ENCODE assay signal across 16 mouse cellular contexts in the genomic region with DNA sequence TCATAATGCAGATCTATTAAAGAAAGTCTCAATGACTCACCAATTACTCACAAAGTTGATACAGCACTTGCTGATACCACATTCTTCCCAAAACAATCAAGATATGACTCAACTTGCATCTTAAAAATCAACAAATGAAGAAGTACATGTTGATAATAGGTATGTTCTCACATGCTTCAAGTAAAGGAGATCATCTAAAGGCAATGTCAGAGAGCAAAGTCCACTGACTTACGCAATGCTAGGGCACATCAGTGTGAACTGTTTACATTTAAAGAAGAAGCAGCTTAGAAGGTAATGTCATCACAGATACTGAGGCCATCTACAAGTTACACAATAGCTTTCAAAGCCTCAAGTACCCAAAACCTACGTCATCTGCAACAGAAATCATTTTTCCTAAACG. TPM values are rescaled to one million over a fixed set of nuclear protein-coding genes. Genes with fewer than 3 reads are reported as not detected.
DNase-seq lines count a peak whose midpoint lies in the region; ATAC-seq and TF ChIP-seq lines count a peak whose summit lies in the region.
"Had no signal": no experiment of that assay in that cellular context is flagged by ENCODE, and none has a peak within 500 bp of the region (broad histone marks: within the 10 kb centered on the region; RNA-seq: fewer than 3 reads in every experiment).

No protein-coding gene starts in this region.

- H3K27ac ChIP-seq in liver, embryonic 14.5 days = no peak overlapping the region
- H3K27ac ChIP-seq in liver, embryonic 11.5 days (ENCODE audit: low read depth, low read length) = no peak overlapping the region
- H3K27ac ChIP-seq in CH12.LX (ENCODE audit: insufficient read depth, low read depth) = peak overlapping the region; percentile 76
- H3K27ac ChIP-seq in intestine, embryonic 16.5 days (ENCODE audit: low read length) = no peak overlapping the region
- peak overlapping the region; percentile 22; the same call in 1 of the 2 replicates for H3K27ac ChIP-seq in small intestine, adult 2 months (ENCODE audit: insufficient read depth, low read depth, low read length)
- H3K27ac ChIP-seq in heart, adult 2 months = no peak overlapping the region
- H3K27ac ChIP-seq: forebrain, embryonic 13.5 days; limb, embryonic 13.5 days; macrophage had no signal

- in situ Hi-C loops in CH12.LX (cut with MboI; ENCODE audit: low pct_ligation_motif_present, low pct_unique_long_range_greater_than_20kb, low sequenced_read_pairs) = loop anchor here (10.0 kb wide), 2 partner anchors 184 to 266 kb away; no protein-coding TSS in a partner anchor

- no peak for ATAC-seq in liver, embryonic 14.5 days (ENCODE audit: insufficient read depth)
- no peak for ATAC-seq in liver, embryonic 11.5 days (replicated peaks; ENCODE audit: low FRiP score)
- peak; percentile 88 for ATAC-seq in intestine, embryonic 16.5 days
- ATAC-seq: forebrain, embryonic 13.5 days; midbrain, embryonic 16.5 days had no signal

- TF ChIP-seq RAD21 in CH12.LX (IDR thresholded peaks at IDR 0.05; ENCODE audit: low read depth, low read length) = no peak

- H3K4me3 ChIP-seq in liver, embryonic 14.5 days (ENCODE audit: insufficient read depth in 1 of 2, low read depth in 2 of 2, low read length in 2 of 2) = no peak overlapping the region
- H3K4me3 ChIP-seq in liver, embryonic 11.5 days (ENCODE audit: low read depth, low read length) = no peak overlapping the region
- H3K4me3 ChIP-seq in CH12.LX (replicated peaks in 1 of 3; ENCODE audit: low read depth in 2 of 3, low read length in 2 of 3, poor library complexity in 1 of 3) = peak overlapping the region in 1 of 3 experiments; percentile 24
- no peak overlapping the region for H3K4me3 ChIP-seq in intestine, embryonic 16.5 days (ENCODE audit: low read length)
- no peak overlapping the region for H3K4me3 ChIP-seq in small intestine, adult 2 months (ENCODE audit: low read depth, low read length)
- no peak overlapping the region for H3K4me3 ChIP-seq in heart, adult 2 months
- H3K4me3 ChIP-seq: forebrain, embryonic 13.5 days; limb, embryonic 13.5 days had no signal

- no peak overlapping the region for H3K9ac ChIP-seq in liver, embryonic 14.5 days (replicated peaks)
- no peak overlapping the region for H3K9ac ChIP-seq in liver, embryonic 11.5 days (ENCODE audit: low read depth, low read length)
- peak overlapping the region; percentile 44; the same call in 1 of the 2 replicates for H3K9ac ChIP-seq in CH12.LX (ENCODE audit: insufficient read depth, low read depth)
- no peak overlapping the region for H3K9ac ChIP-seq in intestine, embryonic 16.5 days (ENCODE audit: low read depth, low read length)
- no peak overlapping the region for H3K9ac ChIP-seq in heart, adult 2 months (ENCODE audit: low read depth, low read length)
- H3K9ac ChIP-seq: forebrain, embryonic 13.5 days; limb, embryonic 13.5 days had no signal

- TF ChIP-seq CTCF in liver, embryonic 14.5 days (IDR thresholded peaks at IDR 0.05; ENCODE audit: low read depth) = no peak
- TF ChIP-seq CTCF in CH12.LX (conservative IDR thresholded peaks at IDR 0.05 in 1 of 2, IDR thresholded peaks at IDR 0.05 in 1 of 2; ENCODE audit: low read depth in 2 of 2, low read length in 2 of 2) = no peak
- TF ChIP-seq CTCF in small intestine, adult 2 months (IDR thresholded peaks at IDR 0.05; ENCODE audit: extremely low read depth, insufficient read length, insufficient replicate concordance, low read depth, low read length) = no peak
- no peak for TF ChIP-seq CTCF in heart, adult 2 months (IDR thresholded peaks at IDR 0.05)

- no peaks in the 10 kb centered on the region for H3K27me3 ChIP-seq in liver, embryonic 14.5 days (ENCODE audit: control insufficient read depth, insufficient read depth, low read length)
- H3K27me3 ChIP-seq in liver, embryonic 11.5 days (replicated peaks; ENCODE audit: control insufficient read depth, insufficient read depth, low read length) = no peaks in the 10 kb centered on the region
- H3K27me3 ChIP-seq in CH12.LX (replicated peaks) = no peaks in the 10 kb centered on the region
- no peaks in the 10 kb centered on the region for H3K27me3 ChIP-seq in intestine, embryonic 16.5 days (replicated peaks; ENCODE audit: control insufficient read depth, insufficient read depth, low read length)
- H3K27me3 ChIP-seq in small intestine, adult 2 months (ENCODE audit: control insufficient read depth, insufficient read depth, low read length) = no peaks in the 10 kb centered on the region
- no peaks in the 10 kb centered on the region for H3K27me3 ChIP-seq in heart, adult 2 months (ENCODE audit: control insufficient read depth, insufficient read depth, low read length)
- H3K27me3 ChIP-seq: forebrain, embryonic 13.5 days; limb, embryonic 13.5 days had no signal

- peaks cover 4 to 6% of the 10 kb centered on the region in 2 experiments for H3K4me1 ChIP-seq in liver, embryonic 14.5 days (replicated peaks; ENCODE audit: control insufficient read depth in 2 of 2, insufficient read depth in 2 of 2, low read length in 1 of 2)
- H3K4me1 ChIP-seq in liver, embryonic 11.5 days (replicated peaks; ENCODE audit: control insufficient read depth, insufficient read depth, low read length) = peaks cover 2% of the 10 kb centered on the region
- peaks cover 5 to 34% of the 10 kb centered on the region in 2 experiments; a peak in 3 of 4 replicates for H3K4me1 ChIP-seq in CH12.LX (ENCODE audit: control insufficient read depth in 1 of 2, insufficient read depth in 2 of 2)
- no peaks in the 10 kb centered on the region for H3K4me1 ChIP-seq in intestine, embryonic 16.5 days (ENCODE audit: control insufficient read depth, insufficient read depth, low read length)
- no peaks in the 10 kb centered on the region for H3K4me1 ChIP-seq in small intestine, adult 2 months (ENCODE audit: control insufficient read depth, insufficient read depth, insufficient read length, low read length)
- H3K4me1 ChIP-seq in heart, adult 2 months (ENCODE audit: control insufficient read depth, insufficient read depth, low read length) = peaks cover 8% of the 10 kb centered on the region
- H3K4me1 ChIP-seq: limb, embryonic 13.5 days had no signal

- no peaks in the 10 kb centered on the region for H3K9me3 ChIP-seq in liver, embryonic 14.5 days (ENCODE audit: control insufficient read depth, low read length)
- no peaks in the 10 kb centered on the region for H3K9me3 ChIP-seq in liver, embryonic 11.5 days (ENCODE audit: control insufficient read depth, low read length)
- H3K9me3 ChIP-seq in CH12.LX (replicated peaks; ENCODE audit: low read length) = no peaks in the 10 kb centered on the region
- no peaks in the 10 kb centered on the region for H3K9me3 ChIP-seq in intestine, embryonic 16.5 days (ENCODE audit: control insufficient read depth, low read length)
- H3K9me3 ChIP-seq: forebrain, embryonic 13.5 days; limb, embryonic 13.5 days had no signal

- no peak; the same call in 1 of the 2 replicates for TF ChIP-seq POLR2A in CH12.LX (IDR thresholded peaks at IDR 0.05; ENCODE audit: low read depth, low read length)
- no peak for TF ChIP-seq POLR2A in small intestine, adult 2 months (IDR thresholded peaks at IDR 0.05; ENCODE audit: low read depth, low read length)
- TF ChIP-seq POLR2A in heart, adult 2 months (IDR thresholded peaks at IDR 0.05; ENCODE audit: insufficient read depth, low read depth, low read length) = no peak

- no peaks in the 10 kb centered on the region for H3K36me3 ChIP-seq in liver, embryonic 14.5 days (replicated peaks; ENCODE audit: control insufficient read depth, insufficient read depth, low read depth)
- no peaks in the 10 kb centered on the region for H3K36me3 ChIP-seq in liver, embryonic 11.5 days (ENCODE audit: control insufficient read depth, insufficient read depth, low read length)
- H3K36me3 ChIP-seq in CH12.LX (replicated peaks in 1 of 2; ENCODE audit: control insufficient read depth in 1 of 2, insufficient read depth in 1 of 2, low read length in 1 of 2) = no peaks in the 10 kb centered on the region
- H3K36me3 ChIP-seq in intestine, embryonic 16.5 days (ENCODE audit: control insufficient read depth, insufficient read depth, low read length) = no peaks in the 10 kb centered on the region
- no peaks in the 10 kb centered on the region for H3K36me3 ChIP-seq in small intestine, adult 2 months (ENCODE audit: control insufficient read depth, insufficient read depth, low read length)
- H3K36me3 ChIP-seq in heart, adult 2 months (ENCODE audit: control insufficient read depth, insufficient read depth, low read length) = peaks cover 4% of the 10 kb centered on the region; the same call in 1 of the 2 replicates
- H3K36me3 ChIP-seq: limb, embryonic 13.5 days had no signal

- no peak overlapping the region for H3K4me2 ChIP-seq in liver, embryonic 14.5 days (ENCODE audit: low read depth)
- no peak overlapping the region for H3K4me2 ChIP-seq in liver, embryonic 11.5 days
- peak overlapping the region; percentile 56 for H3K4me2 ChIP-seq in CH12.LX (ENCODE audit: insufficient read depth, low read depth, poor library complexity, severe bottlenecking)
- H3K4me2 ChIP-seq in intestine, embryonic 16.5 days (ENCODE audit: low read depth, low read length) = no peak overlapping the region
- H3K4me2 ChIP-seq: forebrain, embryonic 13.5 days; limb, embryonic 13.5 days had no signal

- peak in 2 of 3 experiments; percentile 25 to 26 for DNase-seq in liver, embryonic 14.5 days (ENCODE audit: low read depth in 3 of 3, low spot score in 3 of 3)
- DNase-seq in liver, embryonic 11.5 days (ENCODE audit: low spot score) = no peak
- DNase-seq in CH12.LX (ENCODE audit: extremely low read depth) = no peak
- DNase-seq in adrenal gland, postnatal 14 days = no peak
- DNase-seq in cerebellum, adult 18-20 months = no peak
- DNase-seq in heart, adult 2 months = no peak
- DNase-seq: B cell, adult 2 months; cerebellum, adult 2 months; kidney, postnatal 10 days; right cerebral cortex, adult 18-20 months had no signal

- 59% methylated on average over 3 of the region's 3 CpGs for WGBS in liver, embryonic 14.5 days (ENCODE audit: insufficient replicate concordance)
- 64% methylated on average over 3 of the region's 3 CpGs for WGBS in liver, embryonic 11.5 days
- 67% methylated on average over 3 of the region's 3 CpGs for WGBS in intestine, embryonic 16.5 days
- 37% methylated on average over 3 of the region's 3 CpGs for WGBS in small intestine, adult 2 months
- WGBS in heart, adult 2 months = 82% methylated on average over 3 of the region's 3 CpGs

- H3K79me2 ChIP-seq in CH12.LX (replicated peaks; ENCODE audit: control insufficient read depth, extremely low read depth, insufficient read depth, poor library complexity, severe bottlenecking) = peaks cover 33% of the 10 kb centered on the region
- no peaks in the 10 kb centered on the region for H3K79me2 ChIP-seq in heart, adult 2 months (replicated peaks; ENCODE audit: control insufficient read depth, insufficient read depth, low read length)

- TF ChIP-seq EP300 in liver, embryonic 14.5 days (IDR thresholded peaks at IDR 0.05; ENCODE audit: low read depth) = no peak
- no peak for TF ChIP-seq EP300 in CH12.LX (IDR thresholded peaks at IDR 0.05; ENCODE audit: low read length)
- TF ChIP-seq EP300 in heart, adult 2 months (IDR thresholded peaks at IDR 0.05; ENCODE audit: insufficient read depth, low read depth, low read length) = no peak

- dilution Hi-C loops in CH12.LX (cut with MboI; ENCODE audit: extremely low pct_ligation_motif_present, extremely low pct_unique_long_range_greater_than_20kb, low sequenced_read_pairs) = no loop called here

- intact Hi-C loops in heart, adult 2 months (cut with DNase I) = no loop called here

RNA-seq across cellular contexts. Expression of a gene that starts 7.0 kb away (rescaled TPM):
- polyA plus RNA-seq in liver, embryonic 14.5 days (2012; rRNA removed) = 3.3 and 5.8 TPM in 2 replicates
- polyA plus RNA-seq in liver, embryonic 14.5 days (2014; fragmentation: Nextera tagmentation; extraction: Ambion mirVana) = 3.6 and 4.2 TPM in 2 replicates
- 8.1 and 8.5 TPM in 2 replicates for polyA plus RNA-seq in liver, embryonic 11.5 days (2014; fragmentation: Nextera tagmentation; extraction: Ambion mirVana)
- total RNA-seq in CH12.LX (2012; rRNA removed) = 10.6 and 15.8 TPM in 2 replicates
- 18.2 and 19.2 TPM in 2 replicates for total RNA-seq in CH12.LX (2014; rRNA removed)
- 9.3 and 11.1 TPM in 2 replicates for polyA plus RNA-seq in CH12.LX (2012; ENCODE audit: insufficient read length, low read depth)
- polyA plus RNA-seq in intestine, embryonic 16.5 days (2015; fragmentation: Nextera tagmentation; extraction: Ambion mirVana) = 6.6 and 9.2 TPM in 2 replicates
- 0.70 and 1.9 TPM in 2 replicates for polyA plus RNA-seq in small intestine, adult 2 months (2012; rRNA removed)
- 11.2 and 12.1 TPM in 2 replicates for total RNA-seq in adrenal gland, postnatal 14 days (2021)
- total RNA-seq in heart, adult 2 months (2021) = 10 to 100 TPM; 16.5 to 17.7 TPM
- polyA plus RNA-seq in heart, adult 2 months (2012; rRNA removed) = 6.2 and 10.5 TPM in 2 replicates

Comparison
In these comparisons a context has a peak if more than half of its experiments do, and no peak if none do; other contexts are left out.
1. DNase-seq: peak in liver, embryonic 14.5 days (2 of 3); none in liver, embryonic 11.5 days (single experiment), CH12.LX (single experiment), adrenal gland, postnatal 14 days (single experiment), cerebellum, adult 18-20 months (0 of 2) and heart, adult 2 months (0 of 2).
2. H3K27ac ChIP-seq: peak in CH12.LX (single experiment) and small intestine, adult 2 months (single experiment); none in liver, embryonic 14.5 days (single experiment), liver, embryonic 11.5 days (single experiment), intestine, embryonic 16.5 days (single experiment) and heart, adult 2 months (single experiment).